Mouse (Mus musculus) kidney, adult 18-20 months (tissue): ENCODE data around the gene Tesk1.
"Not testable (repeated sequence)": the region's sequence is repeated elsewhere in the genome, so short reads cannot be mapped to it uniquely, and the experiment has no call there.

ENCODE experiments used
- DNase-seq: peaks from one replicate; pipeline ENCODE4 v3.0.0; 2021

Gene Tesk1

GRCm38 (mm10) chr4:43456470-43456869 is 14.7 kb downstream of the Tesk1 start:
- no peak for DNase-seq

GRCm38 (mm10) chr4:43457124-43457523 is 15.4 kb downstream of the Tesk1 start:
- DNase-seq, result no peak

- no peak for DNase-seq
These were observed 21.4 kb downstream of the Tesk1 start for GRCm38 (mm10) chr4:43463102-43463501.

GRCm38 (mm10) chr4:43465935-43466334 is 24.2 kb downstream of the Tesk1 start:
- no peak for DNase-seq

- DNase-seq, result no peak
These were observed 25.1 kb downstream of the Tesk1 start for GRCm38 (mm10) chr4:43466872-43467271.

- no peak for DNase-seq
These were observed 28.6 kb downstream of the Tesk1 start for GRCm38 (mm10) chr4:43470301-43470700.

- no peak for DNase-seq
These were observed 31.9 kb downstream of the Tesk1 start for GRCm38 (mm10) chr4:43473636-43474035.

- no peak for DNase-seq
These were observed 34.9 kb downstream of the Tesk1 start for GRCm38 (mm10) chr4:43476604-43477003.

- peak; percentile 87 for DNase-seq
These were observed 36.3 kb downstream of the Tesk1 start for GRCm38 (mm10) chr4:43477857-43478533.

GRCm38 (mm10) chr4:43478534-43478858 is 36.8 kb downstream of the Tesk1 start:
- DNase-seq, result no peak

GRCm38 (mm10) chr4:43478906-43479832 is 37.4 kb downstream of the Tesk1 start:
- peak; percentile 63 for DNase-seq

- DNase-seq, result no peak
These were observed 39.2 kb downstream of the Tesk1 start for GRCm38 (mm10) chr4:43480985-43481384.

GRCm38 (mm10) chr4:43481894-43482456 is 40.2 kb downstream of the Tesk1 start:
- DNase-seq, result no peak

- no peak for DNase-seq
These were observed 40.9 kb downstream of the Tesk1 start for GRCm38 (mm10) chr4:43482591-43482990.

- DNase-seq, result no peak
These were observed 41.9 kb downstream of the Tesk1 start, which contains the start of gene Sit1 for GRCm38 (mm10) chr4:43483535-43484091. Sit1 (minus strand) TSS chr4:43483734.

- not testable (repeated sequence) for DNase-seq
These were observed 43.9 kb downstream of the Tesk1 start for GRCm38 (mm10) chr4:43485666-43486065.

GRCm38 (mm10) chr4:43489611-43490010 is 47.9 kb downstream of the Tesk1 start:
- no peak for DNase-seq

- no peak for DNase-seq
These were observed 49.1 kb downstream of the Tesk1 start for GRCm38 (mm10) chr4:43490801-43491200.

GRCm38 (mm10) chr4:43492101-43492820 is 50.5 kb downstream of the Tesk1 start:
- no peak for DNase-seq

GRCm38 (mm10) chr4:43492821-43493185 is 51.1 kb downstream of the Tesk1 start, which contains the start of gene Ccdc107:
Ccdc107 (plus strand) TSS chr4:43492900.
- DNase-seq, result peak; percentile 90

GRCm38 (mm10) chr4:43493186-43493845 is 51.6 kb downstream of the Tesk1 start:
- DNase-seq, result peak; percentile 99

- DNase-seq, result no peak
These were observed 52.1 kb downstream of the Tesk1 start for GRCm38 (mm10) chr4:43493846-43494240.
